Mouse (Mus musculus) G1E (cell line): ENCODE results near the gene Sdccag8.

Source experiments
- CTCF ChIP-seq: IDR thresholded peaks from 2 replicates; pipeline ENCODE4 v1.5.1; 2012; ENCODE audit warnings: low read depth, low read length, inconsistent platforms, mixed read lengths
- GATA1 ChIP-seq: IDR thresholded peaks from 2 replicates; pipeline ENCODE4 v1.6.1; 2012; ENCODE audit warnings: borderline replicate concordance, low read length, inconsistent platforms, mixed read lengths

DNA sequence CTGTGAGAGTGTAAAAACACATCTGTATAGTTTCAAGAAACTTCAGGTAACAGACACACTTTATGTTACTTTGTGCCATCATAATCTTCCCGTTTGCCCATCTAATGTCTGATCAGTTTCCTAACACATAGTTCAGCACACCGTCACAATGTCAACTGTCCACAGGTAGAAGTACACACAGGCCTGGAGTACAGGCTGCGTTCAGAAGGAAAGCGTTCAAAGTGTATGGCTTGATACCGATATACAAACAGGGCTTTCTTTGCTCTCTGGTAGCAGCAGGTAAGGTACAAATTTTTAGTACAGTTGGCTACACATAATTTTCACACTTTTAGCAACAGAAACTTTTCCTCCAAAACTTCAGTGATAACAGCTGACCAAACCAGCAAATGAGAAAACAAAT, 205.2 kb downstream of the Sdccag8 start:
- TF ChIP-seq CTCF (no peak), GATA1 (no peak)
